Mouse (Mus musculus) adrenal gland, postnatal 14 days (tissue): ENCODE measurements around the gene Brf1. TPM values are rescaled to one million over a fixed set of nuclear protein-coding genes. Genes with fewer than 3 reads are reported as not detected.

ENCODE experiments used
- microRNA-seq, 2 experiments: library from miRNA; unstranded; fragments of <30 nt; microRNA quantifications; one replicate each; pipeline ENCODE4 v1.2.0; 2021
- total RNA-seq: library from RNA; stranded (reverse); gene quantifications from 2 replicates; pipeline ENCODE4 v1.2.3, GENCODE M21; 2021

The Brf1 gene
- total RNA-seq, 1 experiment from 2014 or later = 46.3 TPM

Small RNA genes within 50 kb of the gene (microRNA-seq; reads per million reads assigned to microRNA genes)
- 0 reads per million in 2 experiments for gene Mir6941

Other genes starting within 250 kb of the Brf1 start
- 6.4 and 19.9 TPM in 2 replicates for gene Pld4, start 240.0 kb downstream of the Brf1 start, total RNA-seq
- 7.2 and 9.6 TPM in 2 replicates for gene Ahnak2, start 198.0 kb downstream of the Brf1 start, total RNA-seq
- 3.4 and 5.6 TPM in 2 replicates for gene Clba1, start 191.8 kb downstream of the Brf1 start, total RNA-seq
- 19.9 and 21.4 TPM in 2 replicates for gene Cdca4, start 171.3 kb downstream of the Brf1 start, total RNA-seq
- gene Gpr132, start 132.5 kb downstream of the Brf1 start, total RNA-seq = 0.30 and 3.4 TPM in 2 replicates
- 18.6 and 20.8 TPM in 2 replicates for gene Jag2, start 70.9 kb downstream of the Brf1 start, total RNA-seq
- 32.5 and 35.7 TPM in 2 replicates for gene Nudt14, start 58.6 kb downstream of the Brf1 start, total RNA-seq
- 18.3 and 21.1 TPM in 2 replicates for gene Btbd6, start 24.2 kb downstream of the Brf1 start, total RNA-seq
- 30.0 and 31.1 TPM in 2 replicates for gene Pacs2, start 13.8 kb upstream of the Brf1 start, total RNA-seq
- 0.37 and 0.49 TPM in 2 replicates for gene Tex22, start 73.8 kb upstream of the Brf1 start, total RNA-seq
- 83.7 and 94.0 TPM in 2 replicates for gene Mta1, start 97.6 kb upstream of the Brf1 start, total RNA-seq
- gene Crip2, start 139.5 kb upstream of the Brf1 start, total RNA-seq = 152 and 174 TPM in 2 replicates
- gene Crip1, start 145.6 kb upstream of the Brf1 start, total RNA-seq = 79.4 and 132 TPM in 2 replicates
- 3.1 and 3.7 TPM in 2 replicates for gene Tedc1, start 155.7 kb upstream of the Brf1 start, total RNA-seq
- 3.4 and 4.7 TPM in 2 replicates for gene Tmem121, start 185.2 kb upstream of the Brf1 start, total RNA-seq